25 mouse cellular contexts compared by ENCODE assay signal in the genomic region with DNA sequence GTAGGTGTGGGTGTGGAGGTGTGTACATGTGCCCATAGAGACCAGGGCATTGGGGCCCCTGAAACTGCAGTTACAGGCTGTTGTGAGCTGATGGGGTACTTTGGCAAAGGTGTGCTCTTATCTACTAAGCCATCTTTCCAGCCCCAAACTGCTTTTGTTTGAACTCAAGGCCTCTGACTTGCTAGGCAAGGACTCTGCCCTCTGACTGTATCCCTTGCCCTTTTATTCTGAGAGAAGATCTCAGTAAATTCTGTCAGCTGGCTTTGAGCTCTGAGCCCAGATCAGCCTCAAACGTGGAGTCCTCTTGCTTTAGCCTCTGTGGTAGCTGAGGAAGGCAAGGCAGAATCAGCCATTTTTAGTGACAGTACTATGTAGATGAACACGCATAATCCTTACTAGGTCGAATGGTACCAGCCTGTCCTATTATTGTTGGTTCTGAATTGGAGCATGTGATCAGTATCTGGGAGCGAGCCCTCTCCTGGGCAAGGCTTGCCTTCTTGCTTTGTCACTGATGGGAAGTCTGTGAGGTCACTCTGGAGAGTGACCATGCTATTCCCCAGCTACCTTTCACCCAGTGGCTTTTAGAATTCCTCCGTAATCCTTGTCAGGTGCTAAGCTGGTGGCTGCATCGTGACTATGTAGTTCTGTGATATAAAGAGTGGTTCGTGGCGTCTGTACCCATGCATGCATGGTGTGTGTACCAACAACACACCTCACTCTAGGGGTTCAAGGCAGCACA. TPM values are rescaled to one million over a fixed set of nuclear protein-coding genes. Genes with fewer than 3 reads are reported as not detected.
DNase-seq lines count a peak whose midpoint lies in the region; ATAC-seq and TF ChIP-seq lines count a peak whose summit lies in the region.
"Had no signal": no experiment of that assay in that cellular context is flagged by ENCODE, and none has a peak within 500 bp of the region (broad histone marks: within the 10 kb centered on the region; RNA-seq: fewer than 3 reads in every experiment).

No protein-coding gene starts in this region.

- peaks cover 24% of the 10 kb centered on the region for H3K4me1 ChIP-seq in kidney, adult 2 months (ENCODE audit: control insufficient read depth, insufficient read depth, low read length)
- peaks cover 10% of the 10 kb centered on the region; the same call in 1 of the 2 replicates for H3K4me1 ChIP-seq in liver, embryonic 13.5 days (replicated peaks)
- no peaks in the 10 kb centered on the region for H3K4me1 ChIP-seq in liver, embryonic 12.5 days
- H3K4me1 ChIP-seq in limb, embryonic 10.5 days = peaks cover 34% of the 10 kb centered on the region
- H3K4me1 ChIP-seq: forebrain, embryonic 12.5 days; heart, embryonic 10.5 days; hindbrain, embryonic 15.5 days had no signal

- ATAC-seq in liver, embryonic 13.5 days (ENCODE audit: low read depth) = 0 out of 2 replicates have a peak, but pooled peaks have one; percentile 28
- no peak for ATAC-seq in liver, embryonic 12.5 days
- ATAC-seq: activated CD4-positive, CD25-positive, alpha-beta regulatory T cell, adult 4 months had no signal

- whole genome bisulfite sequencing in kidney, adult 2 months = 60% methylated on average over 8 of the region's 8 CpGs
- 79% methylated on average over 8 of the region's 8 CpGs for WGBS in liver, embryonic 13.5 days (ENCODE audit: insufficient replicate concordance)
- 85% methylated on average over 8 of the region's 8 CpGs for WGBS in liver, embryonic 12.5 days (ENCODE audit: insufficient replicate concordance)
- WGBS in limb, embryonic 10.5 days = 91% methylated on average over 8 of the region's 8 CpGs

- DNase-seq in kidney, adult 2 months = peak; percentile 73
- DNase-seq in kidney, postnatal 14 days = no peak
- no peak for DNase-seq in liver, embryonic 13.5 days
- no peak for DNase-seq in limb, embryonic 10.5 days (ENCODE audit: low spot score)
- DNase-seq in yolk sac, embryonic 10.5 days (ENCODE audit: low spot score) = peak; percentile 53
- DNase-seq in adrenal gland, adult 8-10 months = no peak
- DNase-seq: adrenal gland, postnatal 25 days; cerebellum, adult 11 months; cerebellum, postnatal 14 days; lung, postnatal 4 days; midbrain, embryonic 14.5 days; retina, postnatal 1 day; right cerebral cortex, postnatal 25 days; spleen, adult 18-20 months had no signal

- peak overlapping the region; percentile 99 for H3K27ac ChIP-seq in kidney, adult 2 months (ENCODE audit: insufficient read depth, low read depth, low read length)
- H3K27ac ChIP-seq in liver, embryonic 13.5 days = no peak overlapping the region
- H3K27ac ChIP-seq in liver, embryonic 12.5 days = no peak overlapping the region
- H3K27ac ChIP-seq in limb, embryonic 10.5 days = peak overlapping the region; percentile 83
- H3K27ac ChIP-seq: forebrain, embryonic 12.5 days; heart, embryonic 10.5 days; hindbrain, embryonic 15.5 days; liver, embryonic 14.5 days had no signal

- no peak for TF ChIP-seq POLR2A in kidney, adult 2 months (IDR thresholded peaks at IDR 0.05; ENCODE audit: low read depth, low read length)

- no peaks in the 10 kb centered on the region for H3K27me3 ChIP-seq in kidney, adult 2 months (replicated peaks; ENCODE audit: control insufficient read depth, insufficient read depth, low read length)
- H3K27me3 ChIP-seq in liver, embryonic 13.5 days = no peaks in the 10 kb centered on the region
- H3K27me3 ChIP-seq in liver, embryonic 12.5 days (replicated peaks) = no peaks in the 10 kb centered on the region
- H3K27me3 ChIP-seq in limb, embryonic 10.5 days (ENCODE audit: low read depth, poor library complexity, severe bottlenecking) = no peaks in the 10 kb centered on the region
- H3K27me3 ChIP-seq: embryonic facial prominence, embryonic 12.5 days; forebrain, embryonic 12.5 days; hindbrain, embryonic 15.5 days had no signal

- H3K4me3 ChIP-seq in kidney, adult 2 months (ENCODE audit: insufficient read depth, low read depth, low read length) = no peak overlapping the region
- H3K4me3 ChIP-seq in liver, embryonic 13.5 days (replicated peaks) = no peak overlapping the region
- no peak overlapping the region for H3K4me3 ChIP-seq in liver, embryonic 12.5 days
- H3K4me3 ChIP-seq in limb, embryonic 10.5 days = no peak overlapping the region
- H3K4me3 ChIP-seq: embryonic facial prominence, embryonic 12.5 days; erythroblast, embryonic 14.5 days; forebrain, embryonic 12.5 days; heart, embryonic 10.5 days; hindbrain, embryonic 15.5 days had no signal

- no peak overlapping the region for H3K9ac ChIP-seq in liver, embryonic 13.5 days
- H3K9ac ChIP-seq in liver, embryonic 12.5 days = no peak overlapping the region
- H3K9ac ChIP-seq: embryonic facial prominence, embryonic 12.5 days; forebrain, embryonic 12.5 days; hindbrain, embryonic 15.5 days; liver, embryonic 14.5 days had no signal

- no peak for TF ChIP-seq CTCF in kidney, adult 2 months (conservative IDR thresholded peaks at IDR 0.05; ENCODE audit: insufficient read depth, insufficient read length, low read depth, low read length)

- H3K4me2 ChIP-seq in liver, embryonic 13.5 days = no peak overlapping the region
- H3K4me2 ChIP-seq in liver, embryonic 12.5 days = no peak overlapping the region
- H3K4me2 ChIP-seq: embryonic facial prominence, embryonic 12.5 days; forebrain, embryonic 12.5 days; hindbrain, embryonic 15.5 days had no signal

- no peaks in the 10 kb centered on the region for H3K9me3 ChIP-seq in liver, embryonic 13.5 days (replicated peaks)
- H3K9me3 ChIP-seq in liver, embryonic 12.5 days (replicated peaks) = no peaks in the 10 kb centered on the region
- H3K9me3 ChIP-seq in limb, embryonic 10.5 days (replicated peaks) = no peaks in the 10 kb centered on the region
- H3K9me3 ChIP-seq: embryonic facial prominence, embryonic 12.5 days; forebrain, embryonic 12.5 days; heart, embryonic 10.5 days; hindbrain, embryonic 15.5 days had no signal

- peaks cover 16% of the 10 kb centered on the region for H3K36me3 ChIP-seq in kidney, adult 2 months (ENCODE audit: control insufficient read depth, insufficient read depth, low read length)
- H3K36me3 ChIP-seq in liver, embryonic 13.5 days = peaks cover 82% of the 10 kb centered on the region
- peaks cover 97% of the 10 kb centered on the region for H3K36me3 ChIP-seq in liver, embryonic 12.5 days
- H3K36me3 ChIP-seq in limb, embryonic 10.5 days = peaks cover 99% of the 10 kb centered on the region

RNA-seq across cellular contexts. Expression of a gene that starts 24.2 kb away (rescaled TPM):
- polyA plus RNA-seq in kidney, adult 2 months (2012; rRNA removed) = 39.8 and 50.1 TPM in 2 replicates
- 9.0 and 9.7 TPM in 2 replicates for polyA plus RNA-seq in liver, embryonic 13.5 days (2015; fragmentation: Nextera tagmentation; extraction: Ambion mirVana)
- polyA plus RNA-seq in liver, embryonic 12.5 days (2016; fragmentation: Nextera tagmentation; extraction: Ambion mirVana) = 13.1 and 13.5 TPM in 2 replicates
- polyA plus RNA-seq in limb, embryonic 10.5 days (2016; fragmentation: Nextera tagmentation; extraction: Ambion mirVana) = 20.6 and 22.3 TPM in 2 replicates
- total RNA-seq in adrenal gland, adult 8-10 months (2022) = 10 to 100 TPM; 74.2 to 82.1 (median 79.3) TPM

RNA-seq across cellular contexts. Expression of a gene that starts 27.7 kb away (rescaled TPM):
- 27.3 and 30.0 TPM in 2 replicates for polyA plus RNA-seq in kidney, adult 2 months (2012; rRNA removed)
- polyA plus RNA-seq in liver, embryonic 13.5 days (2015; fragmentation: Nextera tagmentation; extraction: Ambion mirVana) = 0.32 and 0.58 TPM in 2 replicates
- 0.29 and 0.37 TPM in 2 replicates for polyA plus RNA-seq in liver, embryonic 12.5 days (2016; fragmentation: Nextera tagmentation; extraction: Ambion mirVana)
- polyA plus RNA-seq in limb, embryonic 10.5 days (2016; fragmentation: Nextera tagmentation; extraction: Ambion mirVana) = 0.23 and 0.56 TPM in 2 replicates
- total RNA-seq in adrenal gland, adult 8-10 months (2022) = 1 to 10 TPM in 3 of 4 experiments, under 1 TPM in 1; 0.87 to 2.9 (median 1.4) TPM
- total RNA-seq: hematopoietic stem cell, adult 5-6 weeks; megakaryocyte-erythroid progenitor cell, adult 5-6 weeks; MEL had no signal
- polyA plus RNA-seq: erythroblast, embryonic 14.5 days had no signal

RNA-seq across cellular contexts. Expression of a gene that starts 28.0 kb away (rescaled TPM):
- 50.8 and 61.6 TPM in 2 replicates for polyA plus RNA-seq in kidney, adult 2 months (2012; rRNA removed)
- 13.3 and 15.4 TPM in 2 replicates for polyA plus RNA-seq in liver, embryonic 13.5 days (2015; fragmentation: Nextera tagmentation; extraction: Ambion mirVana)
- 18.3 and 18.4 TPM in 2 replicates for polyA plus RNA-seq in liver, embryonic 12.5 days (2016; fragmentation: Nextera tagmentation; extraction: Ambion mirVana)
- 25.9 and 26.4 TPM in 2 replicates for polyA plus RNA-seq in limb, embryonic 10.5 days (2016; fragmentation: Nextera tagmentation; extraction: Ambion mirVana)
- total RNA-seq in adrenal gland, adult 8-10 months (2022) = 10 to 100 TPM; 17.1 to 20.4 (median 17.8) TPM

Comparison
In these comparisons a context has a peak if more than half of its experiments do, and no peak if none do; other contexts are left out.
1. DNase-seq: peak in kidney, adult 2 months (single experiment) and yolk sac, embryonic 10.5 days (single experiment); none in kidney, postnatal 14 days (single experiment), liver, embryonic 13.5 days (single experiment), limb, embryonic 10.5 days (single experiment) and adrenal gland, adult 8-10 months (single experiment).
2. H3K27ac ChIP-seq: peak in kidney, adult 2 months (single experiment) and limb, embryonic 10.5 days (single experiment); none in liver, embryonic 13.5 days (single experiment) and liver, embryonic 12.5 days (single experiment).
3. RNA of a gene that starts 27.7 kb away (polyA plus RNA-seq): 27.3 to 30.0 TPM in kidney, adult 2 months; 0.29 to 0.37 TPM in liver, embryonic 12.5 days, 0.32 to 0.58 TPM in liver, embryonic 13.5 days and 0.23 to 0.56 TPM in limb, embryonic 10.5 days; every median in the first group is over 10 times any median in the second.